Mouse (Mus musculus): ENCODE results near the gene Dazap2. TPM values are rescaled to one million over a fixed set of nuclear protein-coding genes. Genes with fewer than 3 reads are reported as not detected.

The Dazap2 gene
- polyA plus RNA-seq, 1 experiment, result 1,111 TPM

- TF ChIP-seq POLR2A (IDR thresholded peaks at IDR 0.05; ENCODE audit: borderline replicate concordance, extremely low read depth, low read depth, low read length) (no peak), CTCF (IDR thresholded peaks at IDR 0.05; ENCODE audit: insufficient read depth, low read length) (no peak)
- WGBS, result 14% methylated on average over 9 of the region's 9 CpGs
- peaks cover 15% of the 10 kb centered on the region for H3K4me1 ChIP-seq (ENCODE audit: control insufficient read depth, insufficient read depth, low read length)
- no peak for DNase-seq
- peak overlapping the region; percentile 35 for H3K4me3 ChIP-seq (replicated peaks; ENCODE audit: extremely low read depth, low read depth, low read length)
These were observed 20.1 kb downstream of the Dazap2 start for GRCm38 (mm10) chr15:100635239-100635638.

- Histone ChIP-seq H3K4me3 (replicated peaks; ENCODE audit: extremely low read depth, low read depth, low read length) (peak overlapping the region; percentile 83), H3K4me1 (ENCODE audit: control insufficient read depth, insufficient read depth, low read length) (peaks cover 15% of the 10 kb centered on the region)
- DNase-seq, result peak; percentile 21
- WGBS, result 7% methylated on average over 37 of the region's 38 CpGs
- TF ChIP-seq CTCF (IDR thresholded peaks at IDR 0.05; ENCODE audit: insufficient read depth, low read length), result no peak
- no peak for TF ChIP-seq POLR2A (IDR thresholded peaks at IDR 0.05; ENCODE audit: borderline replicate concordance, extremely low read depth, low read depth, low read length)
These were observed 20.9 kb downstream of the Dazap2 start for GRCm38 (mm10) chr15:100635851-100636645.

- Histone ChIP-seq H3K4me3 (replicated peaks; ENCODE audit: extremely low read depth, low read depth, low read length) (peak within 1 kb of the TSS; percentile 83), H3K4me1 (ENCODE audit: control insufficient read depth, insufficient read depth, low read length) (peaks cover 11% of the 10 kb centered on the region)
- DNase-seq, result peak; percentile 64
- under 1% methylated on average over 77 of the region's 77 CpGs for WGBS
- TF ChIP-seq CTCF (IDR thresholded peaks at IDR 0.05; ENCODE audit: insufficient read depth, low read length) (no peak), POLR2A (IDR thresholded peaks at IDR 0.05; ENCODE audit: borderline replicate concordance, extremely low read depth, low read depth, low read length) (peak; percentile 7; the same call in 1 of the 2 replicates)
These were observed 21.8 kb downstream of the Dazap2 start, which contains the start of gene Smagp for GRCm38 (mm10) chr15:100636700-100637501. Smagp (minus strand) TSS chr15:100636940.

- peak; percentile 39 for DNase-seq
- peak overlapping the region; percentile 83 for H3K4me3 ChIP-seq (replicated peaks; ENCODE audit: extremely low read depth, low read depth, low read length)
- peaks cover 8% of the 10 kb centered on the region for H3K4me1 ChIP-seq (ENCODE audit: control insufficient read depth, insufficient read depth, low read length)
- WGBS, result 18% methylated on average over 6 of the region's 6 CpGs
- TF ChIP-seq CTCF (IDR thresholded peaks at IDR 0.05; ENCODE audit: insufficient read depth, low read length) (peak; percentile 69), POLR2A (IDR thresholded peaks at IDR 0.05; ENCODE audit: borderline replicate concordance, extremely low read depth, low read depth, low read length) (no peak)
These were observed 22.5 kb downstream of the Dazap2 start for GRCm38 (mm10) chr15:100637661-100638060.

- H3K4me1 ChIP-seq (ENCODE audit: control insufficient read depth, insufficient read depth, low read length), result no peaks in the 10 kb centered on the region; the same call in 1 of the 2 replicates
- WGBS, result 70% methylated on average over 16 of the region's 16 CpGs
- no peak for DNase-seq
- H3K4me3 ChIP-seq (replicated peaks; ENCODE audit: extremely low read depth, low read depth, low read length), result no peak overlapping the region
- TF ChIP-seq POLR2A (IDR thresholded peaks at IDR 0.05; ENCODE audit: borderline replicate concordance, extremely low read depth, low read depth, low read length) (no peak), CTCF (IDR thresholded peaks at IDR 0.05; ENCODE audit: insufficient read depth, low read length) (no peak)
These were observed 25.0 kb downstream of the Dazap2 start for GRCm38 (mm10) chr15:100639972-100640750.

- WGBS, result 50% methylated on average over 13 of the region's 16 CpGs
- TF ChIP-seq POLR2A (IDR thresholded peaks at IDR 0.05; ENCODE audit: borderline replicate concordance, extremely low read depth, low read depth, low read length) (no peak), CTCF (IDR thresholded peaks at IDR 0.05; ENCODE audit: insufficient read depth, low read length) (no peak)
- Histone ChIP-seq H3K4me3 (replicated peaks; ENCODE audit: extremely low read depth, low read depth, low read length) (no peak overlapping the region), H3K4me1 (ENCODE audit: control insufficient read depth, insufficient read depth, low read length) (no peaks in the 10 kb centered on the region)
- DNase-seq, result no peak
These were observed 26.2 kb downstream of the Dazap2 start for GRCm38 (mm10) chr15:100641226-100641810.

- no peak for TF ChIP-seq POLR2A (IDR thresholded peaks at IDR 0.05; ENCODE audit: borderline replicate concordance, extremely low read depth, low read depth, low read length)
- no peak for TF ChIP-seq CTCF (IDR thresholded peaks at IDR 0.05; ENCODE audit: insufficient read depth, low read length)
- 91% methylated on average over 7 of the region's 7 CpGs for WGBS
- no peak for DNase-seq
- Histone ChIP-seq H3K4me1 (ENCODE audit: control insufficient read depth, insufficient read depth, low read length) (no peaks in the 10 kb centered on the region), H3K4me3 (replicated peaks; ENCODE audit: extremely low read depth, low read depth, low read length) (no peak overlapping the region)
These were observed 27.3 kb downstream of the Dazap2 start for GRCm38 (mm10) chr15:100642451-100642850.

GRCm38 (mm10) chr15:100646161-100646560 is 31.0 kb downstream of the Dazap2 start:
- 83% methylated on average over 6 of the region's 6 CpGs for WGBS
- H3K4me1 ChIP-seq (ENCODE audit: control insufficient read depth, insufficient read depth, low read length), result no peaks in the 10 kb centered on the region

More at GRCm38 (mm10) chr15:100646161-100646560, 31.0 kb downstream of the Dazap2 start:
- TF ChIP-seq CTCF (IDR thresholded peaks at IDR 0.05; ENCODE audit: insufficient read depth, low read length) (no peak), POLR2A (IDR thresholded peaks at IDR 0.05; ENCODE audit: borderline replicate concordance, extremely low read depth, low read depth, low read length) (no peak)
- no peak overlapping the region for H3K4me3 ChIP-seq (replicated peaks; ENCODE audit: extremely low read depth, low read depth, low read length)
- DNase-seq, result no peak
